Mouse (Mus musculus) layer of hippocampus, postnatal 14 days (tissue): ENCODE data around the gene Sost. TPM values are rescaled to one million over a fixed set of nuclear protein-coding genes. Genes with fewer than 3 reads are reported as not detected.

Source experiments
- DNase-seq, 2 experiments: peaks; one replicate each; pipeline ENCODE4 v3.0.0; 2021 to 2022; ENCODE audit warnings: low spot score in 2 of 2, mixed read lengths in 1 of 2
- total RNA-seq, 2 experiments: library from RNA; stranded (reverse); gene quantifications; 2 replicates each; pipeline ENCODE4 v1.2.3; 2021

Gene Sost
- total RNA-seq, 2 experiments from 2014 or later: not detected

- no peak for DNase-seq
Measured at GRCm38 (mm10) chr11:101950021-101950420, 16.8 kb downstream of the Sost start.

- no peak for DNase-seq
Measured at GRCm38 (mm10) chr11:101946525-101946924, 20.3 kb downstream of the Sost start.

GRCm38 (mm10) chr11:101943055-101943454, 23.8 kb downstream of the Sost start:
- no peak for DNase-seq

- no peak for DNase-seq
Measured at GRCm38 (mm10) chr11:101937108-101937507, 29.7 kb downstream of the Sost start.

- no peak for DNase-seq
Measured at GRCm38 (mm10) chr11:101936421-101936820, 30.4 kb downstream of the Sost start.

- no peak for DNase-seq
Measured at GRCm38 (mm10) chr11:101935743-101936142, 31.1 kb downstream of the Sost start.

- DNase-seq: no peak
Measured at GRCm38 (mm10) chr11:101931978-101932377, 34.8 kb downstream of the Sost start.

GRCm38 (mm10) chr11:101928030-101928762, 38.6 kb downstream of the Sost start:
- DNase-seq: no peak

GRCm38 (mm10) chr11:101926951-101927589, 39.7 kb downstream of the Sost start:
- no peak for DNase-seq

- DNase-seq: no peak
Measured at GRCm38 (mm10) chr11:101925636-101926035, 41.2 kb downstream of the Sost start.

- DNase-seq: no peak
Measured at GRCm38 (mm10) chr11:101924441-101924976, 42.3 kb downstream of the Sost start.

GRCm38 (mm10) chr11:101923988-101924387, 42.8 kb downstream of the Sost start:
- DNase-seq: no peak

GRCm38 (mm10) chr11:101921361-101921952, 45.4 kb downstream of the Sost start:
- DNase-seq: no peak

- peak; percentile 83 to 90 for DNase-seq
Measured at GRCm38 (mm10) chr11:101919660-101920059, 47.2 kb downstream of the Sost start.

- DNase-seq: no peak
Measured at GRCm38 (mm10) chr11:101918609-101919008, 48.2 kb downstream of the Sost start.

- DNase-seq: no peak
Measured at GRCm38 (mm10) chr11:101916772-101917171, 50.0 kb downstream of the Sost start.

- no peak for DNase-seq
Measured at GRCm38 (mm10) chr11:101913591-101913990, 53.2 kb downstream of the Sost start.

Other genes with a start within 250 kb of the Sost start
- 10 to 100 TPM; 32.4 to 34.2 TPM for gene Dhx8, start 234.1 kb downstream of the Sost start, total RNA-seq
- gene Etv4, start 181.6 kb downstream of the Sost start, total RNA-seq: 10 to 100 TPM; 19.3 to 22.1 TPM
- 1 to 10 TPM; 1.9 to 2.0 TPM for gene Meox1, start 72.6 kb downstream of the Sost start, total RNA-seq
- not detected for gene Cfap97d1, start 17.3 kb upstream of the Sost start, total RNA-seq
- 100 to 1,000 TPM; 156 to 159 TPM for gene Dusp3, start 20.0 kb upstream of the Sost start, total RNA-seq
- gene Mpp3, start 61.4 kb upstream of the Sost start, total RNA-seq: 10 to 100 TPM; 87.4 to 93.8 TPM
- under 1 TPM; 0.24 to 0.32 TPM for gene Cd300lg, start 74.5 kb upstream of the Sost start, total RNA-seq
- 100 to 1,000 TPM; 139 to 144 TPM for gene Mpp2, start 121.5 kb upstream of the Sost start, total RNA-seq
- gene Ppy, start 134.3 kb upstream of the Sost start, total RNA-seq: not detected
- gene Pyy, start 140.8 kb upstream of the Sost start, total RNA-seq: not detected
- not detected for gene Nags, start 178.5 kb upstream of the Sost start, total RNA-seq
- gene Tmem101, start 189.4 kb upstream of the Sost start, total RNA-seq: 10 to 100 TPM; 26.4 to 29.2 TPM
- 10 to 100 TPM; 65.9 to 72.8 TPM for gene Lsm12, start 218.3 kb upstream of the Sost start, total RNA-seq
- 10 to 100 TPM; 49.2 to 49.5 TPM for gene G6pc3, start 222.6 kb upstream of the Sost start, total RNA-seq